Mouse (Mus musculus): ENCODE data around the gene St3gal5.

DNA sequence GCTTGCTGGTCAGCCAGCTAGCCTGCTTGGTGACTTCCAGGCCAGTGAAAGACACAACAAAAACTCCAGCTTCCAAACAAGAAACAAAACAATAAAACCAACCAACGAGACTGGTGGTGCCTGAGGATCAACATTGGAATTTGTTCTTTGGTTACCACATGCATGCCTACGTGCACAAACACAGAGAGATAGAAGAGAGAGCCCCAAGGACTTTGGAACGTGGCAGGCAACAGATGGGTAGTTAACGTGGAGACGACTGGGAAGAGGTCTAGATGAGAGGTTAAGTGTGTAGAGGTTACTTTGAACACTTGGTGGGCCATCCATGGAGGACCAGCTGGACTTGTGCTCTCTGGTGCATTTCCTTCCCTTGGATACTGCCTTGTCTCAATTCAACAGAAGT, 19.2 kb upstream of the St3gal5 start:
- TF ChIP-seq CTCF (IDR thresholded peaks at IDR 0.05; ENCODE audit: control insufficient read depth, insufficient read depth, insufficient read length) (no peak), CEBPB (IDR thresholded peaks at IDR 0.05; ENCODE audit: low read depth) (no peak), USF1 (IDR thresholded peaks at IDR 0.05; ENCODE audit: low read depth) (no peak), FOSL1 (IDR thresholded peaks at IDR 0.05; ENCODE audit: insufficient read depth, low read length, poor library complexity, severe bottlenecking) (no peak)
